Mouse (Mus musculus) forelimb bud, embryonic 11.5 days (tissue): Measurements from ENCODE around the gene Thbs3.

ENCODE experiments used
- DNase-seq: peaks from one replicate; pipeline ENCODE4 v3.0.0-alpha.2; 2012; ENCODE audit warnings: low read depth, low spot score

The Thbs3 gene

GRCm38 (mm10) chr3:89250435-89251040 lies 35.6 kb downstream of the Thbs3 start:
- peak; percentile 65 for DNase-seq

- no peak for DNase-seq
Measured at GRCm38 (mm10) chr3:89251365-89251895, 36.5 kb downstream of the Thbs3 start.

GRCm38 (mm10) chr3:89254994-89255393 lies 40.0 kb downstream of the Thbs3 start:
- no peak for DNase-seq

- DNase-seq, result no peak
Measured at GRCm38 (mm10) chr3:89256177-89256576, 41.2 kb downstream of the Thbs3 start.

GRCm38 (mm10) chr3:89259076-89259475 lies 44.1 kb downstream of the Thbs3 start, which contains the start of gene Dpm3:
Dpm3 (plus strand) TSS chr3:89259358.
- no peak for DNase-seq

- DNase-seq, result no peak
Measured at GRCm38 (mm10) chr3:89260211-89260610, 45.2 kb downstream of the Thbs3 start.

- no peak for DNase-seq
Measured at GRCm38 (mm10) chr3:89262417-89262816, 47.4 kb downstream of the Thbs3 start.

GRCm38 (mm10) chr3:89266439-89266893 lies 51.5 kb downstream of the Thbs3 start:
- DNase-seq, result peak; percentile 84

GRCm38 (mm10) chr3:89268916-89269315 lies 53.9 kb downstream of the Thbs3 start:
- DNase-seq, result no peak

- no peak for DNase-seq
Measured at GRCm38 (mm10) chr3:89270051-89270755, 55.2 kb downstream of the Thbs3 start, which contains the start of gene Slc50a1. Slc50a1 (minus strand) TSS chr3:89270570.

- no peak for DNase-seq
Measured at GRCm38 (mm10) chr3:89270891-89271290, 55.9 kb downstream of the Thbs3 start.

GRCm38 (mm10) chr3:89271760-89272159 lies 56.8 kb downstream of the Thbs3 start:
- no peak for DNase-seq

- DNase-seq, result no peak
Measured at GRCm38 (mm10) chr3:89276061-89276460, 61.1 kb downstream of the Thbs3 start.
